Mouse (Mus musculus) lung, adult 10 weeks (tissue): ENCODE data around the gene Olfr458. TPM values are rescaled to one million over a fixed set of nuclear protein-coding genes. Genes with fewer than 3 reads are reported as not detected.

ENCODE experiments used
- polyA plus RNA-seq: library from polyadenylated mRNA; stranded (reverse); fragments of 350-450 nt; fragmentation: Illumina TruSeq; extraction: RNeasy Lipid Tissue Mini Kit (QIAGEN cat#74804); gene quantifications from one replicate; pipeline ENCODE4 v1.2.3, GENCODE M21; 2014; ENCODE audit warnings: low read depth, low replicate concordance; ENCODE audit not compliant: insufficient read depth

Gene Olfr458
- polyA plus RNA-seq = not detected

DNA sequence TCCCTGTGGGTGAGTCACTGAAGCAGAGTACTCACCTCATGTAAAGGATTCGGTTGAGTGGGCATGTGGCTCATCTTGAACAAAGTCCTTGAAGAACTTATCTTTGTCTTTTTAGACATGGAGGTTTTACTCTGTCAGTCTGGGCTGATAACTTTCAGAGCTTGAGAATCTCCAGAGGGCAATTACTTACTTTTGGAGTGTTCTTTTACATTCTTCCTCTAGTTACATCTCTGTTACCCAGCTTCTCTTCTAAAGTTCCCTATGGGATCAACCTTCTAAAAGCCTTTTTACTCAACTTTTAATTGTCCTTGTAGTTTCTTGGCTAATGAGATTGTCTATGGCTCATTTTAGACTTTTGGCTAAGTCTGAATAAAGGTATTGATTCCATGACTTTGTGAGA lies at the start of gene Olfr458:
Gene Olfr458 (minus strand): TSS at position 101 of the 400 bp plus-strand sequence.

DNA sequence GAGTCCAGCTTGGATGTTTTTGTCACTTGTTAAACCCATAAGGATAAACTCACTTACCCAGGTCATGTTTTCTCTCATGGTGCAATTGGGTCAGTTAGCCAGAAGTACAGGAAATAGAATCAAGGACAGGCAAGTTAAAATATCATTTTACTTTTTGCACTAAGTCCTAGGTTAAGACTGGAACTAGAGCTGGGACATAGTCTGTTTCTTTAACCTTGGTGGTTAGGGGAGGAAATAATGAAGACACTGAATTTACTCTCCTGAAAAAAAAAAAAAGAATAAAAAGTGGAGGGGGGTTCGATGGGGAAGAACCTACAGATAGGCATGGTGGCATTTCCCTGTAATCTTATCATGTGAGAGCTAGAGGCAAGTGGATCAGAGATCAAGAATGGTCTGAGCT lies 22.1 kb upstream of the Olfr458 start, which contains the start of gene Olfr456:
Gene Olfr456 (minus strand): TSS at position 101 of the 400 bp plus-strand sequence.

DNA sequence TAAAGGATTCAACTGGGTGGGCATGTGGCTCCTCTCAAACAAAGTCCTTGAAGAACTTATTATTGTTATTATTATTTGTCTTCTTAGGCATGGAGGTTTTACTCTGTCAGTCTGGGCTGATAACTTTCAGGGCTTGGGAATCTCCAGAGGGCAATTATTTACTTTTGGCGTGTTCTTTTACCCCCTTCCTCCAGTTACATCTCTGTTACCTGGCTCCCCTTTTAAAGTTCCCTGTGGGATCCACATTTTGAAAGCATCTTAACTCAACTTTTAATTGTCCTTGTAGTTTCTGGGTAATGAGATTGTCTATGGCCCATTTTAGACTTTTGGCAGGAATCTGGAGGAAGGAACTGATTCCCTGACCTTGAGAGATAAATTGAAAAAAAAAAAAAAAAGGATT lies 11.2 kb upstream of the Olfr458 start, which contains the start of gene Olfr457:
Gene Olfr457 (minus strand): TSS at position 101 of the 400 bp plus-strand sequence.

DNA sequence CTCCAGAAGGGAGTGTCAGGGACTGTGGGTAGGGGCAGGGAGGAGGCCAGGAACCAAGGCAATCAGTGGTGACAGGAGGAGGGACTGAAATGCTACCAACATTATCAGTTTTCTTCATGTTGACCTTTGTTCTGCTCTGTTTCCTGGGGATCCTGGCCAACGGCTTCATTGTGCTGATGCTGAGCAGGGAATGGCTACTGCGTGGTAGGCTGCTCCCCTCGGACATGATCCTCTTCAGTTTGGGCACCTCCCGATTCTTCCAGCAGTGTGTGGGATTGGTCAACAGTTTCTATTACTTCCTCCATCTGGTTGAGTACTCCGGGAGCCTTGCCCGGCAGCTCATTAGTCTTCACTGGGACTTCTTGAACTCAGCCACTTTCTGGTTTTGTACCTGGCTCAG lies 30.6 kb downstream of the Olfr458 start, which contains the start of gene Tas2r126:
Gene Tas2r126 (plus strand): TSS at position 90 of the 400 bp plus-strand sequence.

Other genes with a start within 250 kb of the Olfr458 start
- not detected for gene Tas2r144, start 249.9 kb downstream of the Olfr458 start, polyA plus RNA-seq
- gene Gstk1, start 219.3 kb downstream of the Olfr458 start, polyA plus RNA-seq = 133 TPM
- gene Tmem139, start 203.2 kb downstream of the Olfr458 start, polyA plus RNA-seq = 6.4 TPM
- gene Casp2, start 200.2 kb downstream of the Olfr458 start, polyA plus RNA-seq = 11.9 TPM
- gene Clcn1, start 178.5 kb downstream of the Olfr458 start, polyA plus RNA-seq = 0.08 TPM
- 0.23 TPM for gene Fam131b, start 140.6 kb downstream of the Olfr458 start, polyA plus RNA-seq
- gene Zyx, start 115.6 kb downstream of the Olfr458 start, polyA plus RNA-seq = 107 TPM
- gene Epha1, start 91.9 kb downstream of the Olfr458 start, polyA plus RNA-seq = 8.4 TPM
- gene Tas2r143, start 65.0 kb downstream of the Olfr458 start, polyA plus RNA-seq = not detected
- gene Tas2r135, start 59.8 kb downstream of the Olfr458 start, polyA plus RNA-seq = not detected
- gene Tas2r126, start 30.7 kb downstream of the Olfr458 start, polyA plus RNA-seq = not detected
- gene Olfr457, start 11.1 kb upstream of the Olfr458 start, polyA plus RNA-seq = not detected
- gene Olfr456, start 22.0 kb upstream of the Olfr458 start, polyA plus RNA-seq = not detected
- not detected for gene Olfr455, start 82.4 kb upstream of the Olfr458 start, polyA plus RNA-seq
- not detected for gene Tcaf3, start 132.5 kb upstream of the Olfr458 start, polyA plus RNA-seq
- gene Tcaf2, start 180.1 kb upstream of the Olfr458 start, polyA plus RNA-seq = 2.5 TPM
- gene Tcaf1, start 244.9 kb upstream of the Olfr458 start, polyA plus RNA-seq = 12.5 TPM